Mouse (Mus musculus) heart, embryonic 16.5 days (tissue): ENCODE measurements around the gene Rabif. TPM values are rescaled to one million over a fixed set of nuclear protein-coding genes. Genes with fewer than 3 reads are reported as not detected.

Experiments
- ATAC-seq: fragments of 200-750 bp; cut with Nextera tagmentation; replicated peaks from 2 replicates; pipeline ENCODE4 v1.8.0; 2017; ENCODE audit warnings: moderate number of reproducible peaks; ENCODE audit not compliant: insufficient read depth, low FRiP score; ENCODE audit errors: extremely low read depth
- H3K27ac ChIP-seq: fragments of 300-500 bp; sonication (generic); 2 replicates; pipeline ENCODE4 v1.5.1; 2014; ENCODE audit warnings: mild to moderate bottlenecking, low read length, control low read depth, moderate library complexity
- H3K27me3 ChIP-seq: fragments of 300-500 bp; sonication (generic); 2 replicates; pipeline ENCODE4 v1.6.1; 2014; ENCODE audit warnings: low read length, mixed read lengths; ENCODE audit not compliant: control insufficient read depth, insufficient read depth
- H3K36me3 ChIP-seq: fragments of 300-500 bp; sonication (generic); 2 replicates; pipeline ENCODE4 v1.6.1; 2014; ENCODE audit not compliant: control insufficient read depth, insufficient read depth
- H3K4me1 ChIP-seq: fragments of 300-500 bp; sonication (generic); 2 replicates; pipeline ENCODE4 v1.6.1; 2014; ENCODE audit warnings: low read length, mixed read lengths; ENCODE audit not compliant: control insufficient read depth, insufficient read depth
- H3K4me2 ChIP-seq: fragments of 300-500 bp; sonication (generic); 2 replicates; pipeline ENCODE4 v1.6.1; 2014; ENCODE audit warnings: low read depth, mild to moderate bottlenecking, control low read depth, low read length
- H3K4me3 ChIP-seq: fragments of 300-500 bp; sonication (generic); 2 replicates; pipeline ENCODE4 v1.5.1; 2014; ENCODE audit warnings: mild to moderate bottlenecking, control low read depth, low read length
- H3K9ac ChIP-seq: fragments of 300-500 bp; sonication (generic); 2 replicates; pipeline ENCODE4 v1.6.1; 2014; ENCODE audit warnings: low read length, control low read depth
- H3K9me3 ChIP-seq: fragments of 300-500 bp; sonication (generic); replicated peaks from 2 replicates; pipeline ENCODE4 v1.6.1; 2016; ENCODE audit warnings: low read length; ENCODE audit not compliant: control insufficient read depth
- WGBS: fragments of 180-500 bp; shearing (Covaris S2); extraction: QIAGEN DNeasy Blood & Tissue Kit; methylation state at CpG from one replicate; pipeline ENCODE4 v1.1.7; 2014; 5-methylcytosine and 5-hydroxymethylcytosine counted together
- polyA plus RNA-seq: library from polyadenylated mRNA; unstranded; fragments of >200 nt; fragmentation: Nextera tagmentation; extraction: Ambion mirVana; gene quantifications from 2 replicates; pipeline ENCODE4 v1.2.1, GENCODE M21; 2015

Gene Rabif
- polyA plus RNA-seq, 1 experiment from 2014 or later, result 29.9 TPM

DNA sequence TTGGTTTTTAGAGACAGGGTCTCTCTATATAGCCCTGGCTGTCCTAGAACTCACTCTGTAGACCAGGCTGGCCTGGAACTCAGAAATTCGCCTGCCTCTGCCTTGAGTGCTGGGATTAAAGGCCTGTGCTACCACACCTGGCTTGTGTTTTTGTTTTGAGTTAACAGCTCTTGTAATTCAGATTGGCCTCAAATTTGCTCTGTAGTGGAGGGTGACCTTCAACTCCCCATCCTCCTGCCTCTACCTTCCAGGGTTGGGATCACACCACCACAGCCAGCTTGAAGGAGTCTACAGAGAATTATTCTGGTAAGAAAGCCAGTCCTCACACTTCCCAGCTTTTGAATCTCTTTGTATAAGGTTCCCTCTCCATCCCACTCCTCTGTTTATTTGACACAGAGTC, 6.5 kb downstream of the Rabif start:
- Histone ChIP-seq H3K4me2 (no peak overlapping the region), H3K27ac (no peak overlapping the region), H3K4me3 (no peak overlapping the region), H3K9ac (no peak overlapping the region), H3K9me3 (no peaks in the 10 kb centered on the region), H3K4me1 (no peaks in the 10 kb centered on the region), H3K36me3 (peaks cover 5% of the 10 kb centered on the region; the same call in 1 of the 2 replicates), H3K27me3 (no peaks in the 10 kb centered on the region)
- WGBS, result 100% methylated on average over 1 of the region's 1 CpGs
- ATAC-seq, result no peak

DNA sequence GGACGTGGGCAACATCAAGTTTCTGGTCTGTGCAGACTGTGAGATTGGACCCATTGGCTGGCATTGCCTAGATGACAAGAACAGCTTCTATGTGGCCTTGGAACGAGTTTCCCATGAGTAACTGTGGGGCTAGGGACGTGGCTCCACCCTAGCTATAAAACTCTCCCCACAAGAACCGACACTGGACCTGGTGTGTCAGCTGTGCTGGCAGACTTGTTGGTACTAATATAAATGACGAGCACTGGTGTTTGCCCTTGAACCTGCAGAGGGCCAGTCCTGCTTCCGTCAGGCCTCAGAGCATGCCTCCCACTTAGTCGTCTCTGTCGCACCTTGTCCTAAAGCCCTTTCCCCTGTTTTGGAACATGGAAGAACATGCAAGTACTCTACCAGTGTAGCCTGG, 11.8 kb downstream of the Rabif start:
- 88% methylated on average over 8 of the region's 8 CpGs for WGBS
- no peaks in the 10 kb centered on the region for H3K27me3 ChIP-seq
- no peak overlapping the region for H3K27ac ChIP-seq
- no peak overlapping the region for H3K4me3 ChIP-seq
- no peak overlapping the region for H3K4me2 ChIP-seq
- ATAC-seq, result no peak
- H3K9ac ChIP-seq, result no peak overlapping the region
- peaks cover 21% of the 10 kb centered on the region for H3K36me3 ChIP-seq
- H3K4me1 ChIP-seq, result no peaks in the 10 kb centered on the region
- H3K9me3 ChIP-seq, result no peaks in the 10 kb centered on the region

DNA sequence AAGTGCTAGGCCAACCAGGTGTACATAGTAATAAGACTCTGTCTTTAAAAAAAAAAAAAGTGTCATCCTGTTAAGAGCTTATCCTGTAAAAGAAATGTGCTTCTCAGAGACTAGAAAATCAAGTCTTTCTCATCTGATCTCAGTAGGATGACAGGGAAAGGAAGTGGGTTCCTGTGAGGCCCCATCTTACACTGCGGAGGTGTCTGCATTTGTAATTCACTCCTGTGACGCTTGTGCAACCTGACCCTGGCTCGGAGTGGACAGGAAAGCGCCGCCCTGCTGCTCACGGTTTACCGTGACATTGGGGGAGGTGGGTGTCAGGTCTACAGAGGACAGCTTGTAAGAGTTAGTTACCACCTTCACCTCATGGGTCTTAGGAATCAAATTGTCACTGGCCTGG, 15.6 kb downstream of the Rabif start:
- Histone ChIP-seq H3K4me1 (no peaks in the 10 kb centered on the region), H3K27ac (no peak overlapping the region), H3K36me3 (peaks cover 17% of the 10 kb centered on the region), H3K4me2 (no peak overlapping the region), H3K9ac (no peak overlapping the region), H3K4me3 (no peak overlapping the region), H3K27me3 (0 out of 2 replicates have a peak, but pooled peaks cover 2% of the 10 kb centered on the region), H3K9me3 (no peaks in the 10 kb centered on the region)
- no peak for ATAC-seq
- 50% methylated on average over 7 of the region's 7 CpGs for WGBS

DNA sequence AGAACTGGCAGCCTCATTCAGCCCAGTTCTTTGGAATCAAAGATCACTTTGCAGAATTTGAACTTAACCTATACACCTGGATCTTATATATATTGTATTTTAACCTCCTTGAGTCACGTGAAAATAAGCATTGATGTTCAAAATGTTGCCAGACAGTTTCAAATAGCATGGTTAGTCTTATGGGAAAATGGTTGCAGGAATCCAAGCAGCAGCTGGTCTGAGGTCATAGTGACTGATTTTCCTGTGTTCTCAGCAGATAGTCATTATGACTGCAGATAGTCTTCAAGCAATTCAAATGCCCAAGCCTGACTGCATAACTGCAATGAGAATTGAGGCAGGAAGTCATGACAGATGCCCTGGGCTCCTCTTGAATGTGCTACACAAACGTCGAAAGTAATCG, 17.7 kb downstream of the Rabif start:
- 0 out of 2 replicates have a peak, but pooled peaks cover 2% of the 10 kb centered on the region for H3K27me3 ChIP-seq
- peaks cover 6% of the 10 kb centered on the region for H3K36me3 ChIP-seq
- ATAC-seq, result no peak
- no peak overlapping the region for H3K27ac ChIP-seq
- peaks cover 9% of the 10 kb centered on the region for H3K4me1 ChIP-seq
- H3K4me2 ChIP-seq, result no peak overlapping the region
- WGBS, result 50% methylated on average over 4 of the region's 4 CpGs
- no peak overlapping the region for H3K4me3 ChIP-seq
- no peaks in the 10 kb centered on the region for H3K9me3 ChIP-seq
- H3K9ac ChIP-seq, result no peak overlapping the region

DNA sequence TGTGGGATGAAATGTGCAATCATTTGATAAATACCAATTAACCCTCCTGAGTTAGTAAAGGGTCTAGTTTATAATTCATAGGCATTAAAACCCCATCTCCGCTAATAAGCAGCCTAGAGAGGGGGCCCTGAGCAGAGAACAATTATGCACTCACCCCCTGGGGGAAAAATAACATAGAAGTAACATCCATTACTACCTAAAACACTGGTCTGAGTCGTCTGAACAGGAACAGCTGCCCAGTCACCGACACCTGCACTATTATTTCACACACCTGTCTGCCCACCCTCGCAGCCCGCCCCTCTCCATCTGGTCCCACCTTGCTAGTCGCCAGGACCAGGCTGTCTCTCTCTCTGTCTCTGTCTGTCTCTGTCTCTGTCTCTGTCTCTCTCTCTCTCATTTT, 18.1 kb downstream of the Rabif start:
- Histone ChIP-seq H3K36me3 (peaks cover 4% of the 10 kb centered on the region), H3K4me1 (peaks cover 9% of the 10 kb centered on the region), H3K4me2 (peak overlapping the region; percentile 74), H3K9ac (no peak overlapping the region), H3K27me3 (0 out of 2 replicates have a peak, but pooled peaks cover 2% of the 10 kb centered on the region), H3K27ac (no peak overlapping the region), H3K4me3 (no peak overlapping the region), H3K9me3 (no peaks in the 10 kb centered on the region)
- WGBS, result 64% methylated on average over 6 of the region's 6 CpGs
- ATAC-seq, result no peak

DNA sequence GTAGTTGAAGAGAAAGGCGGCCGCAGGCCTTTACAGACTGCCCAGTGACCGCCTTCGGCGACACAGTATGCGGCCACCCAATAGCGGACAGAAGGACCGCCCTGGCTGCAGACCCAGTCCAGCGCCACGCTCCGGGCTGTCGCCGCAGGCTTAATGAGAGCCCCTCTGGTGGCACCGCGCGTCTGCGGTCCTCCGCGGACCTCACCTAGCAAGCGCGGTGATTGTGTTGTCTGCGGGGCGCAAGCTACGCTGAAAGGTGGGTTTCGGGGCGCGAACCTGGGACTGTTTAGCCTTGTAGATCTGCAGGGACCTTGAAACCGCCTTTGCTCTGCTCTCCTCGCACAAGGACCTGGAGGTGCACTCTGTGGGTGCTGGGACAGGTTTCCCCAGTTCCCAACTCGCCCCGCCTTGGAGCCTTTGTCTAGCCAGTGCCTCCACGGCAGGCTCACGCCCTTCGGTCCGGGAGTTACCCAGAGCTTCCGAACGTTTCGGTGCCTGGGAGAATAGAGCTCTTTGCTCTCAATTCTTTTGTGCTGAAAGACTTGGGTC, 18.9 kb downstream of the Rabif start:
- peak overlapping the region; percentile 61 for H3K9ac ChIP-seq
- H3K27me3 ChIP-seq, result 0 out of 2 replicates have a peak, but pooled peaks cover 2% of the 10 kb centered on the region
- no peaks in the 10 kb centered on the region for H3K36me3 ChIP-seq
- H3K27ac ChIP-seq, result no peak overlapping the region
- 2% methylated on average over 38 of the region's 38 CpGs for WGBS
- peaks cover 9% of the 10 kb centered on the region for H3K4me1 ChIP-seq
- H3K4me3 ChIP-seq, result peak overlapping the region; percentile 54
- H3K4me2 ChIP-seq, result peak overlapping the region; percentile 74
- 0 out of 2 replicates have a peak, but pooled peaks have one; percentile 42 for ATAC-seq
- no peaks in the 10 kb centered on the region for H3K9me3 ChIP-seq

DNA sequence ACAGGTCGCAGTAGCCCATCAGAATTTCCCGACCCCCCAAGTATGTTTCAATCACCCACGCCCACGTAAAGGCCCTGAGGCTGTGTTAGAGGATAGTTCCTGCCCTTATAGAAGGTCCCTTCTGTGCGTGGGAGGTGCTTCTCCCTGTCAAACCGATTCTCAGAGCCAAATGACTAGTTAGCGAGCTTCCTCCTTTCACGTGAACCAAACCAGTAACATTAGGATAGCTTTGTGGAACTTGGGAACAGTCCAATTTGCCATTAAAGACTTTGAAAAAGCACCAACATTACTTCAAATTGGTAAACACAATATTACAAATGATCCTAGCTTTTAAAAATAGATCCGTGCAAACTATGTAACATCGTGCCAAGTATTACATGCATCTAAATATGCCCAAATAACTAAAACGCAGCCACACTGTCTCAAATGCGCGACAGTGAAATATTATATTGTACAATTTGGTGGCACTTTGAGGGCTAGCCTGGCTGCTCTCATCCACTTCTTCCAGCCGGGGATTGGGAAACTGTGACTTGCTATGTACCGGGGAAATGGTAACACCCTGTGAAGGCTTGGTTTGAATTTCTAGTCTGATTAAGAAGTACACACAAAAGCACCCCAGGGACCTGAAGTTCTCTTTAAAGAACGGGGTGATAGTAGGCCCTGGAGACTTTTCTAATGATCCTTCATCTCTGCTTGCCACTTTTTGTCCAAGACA, 19.6 kb downstream of the Rabif start:
- Histone ChIP-seq H3K27ac (no peak overlapping the region), H3K36me3 (no peaks in the 10 kb centered on the region), H3K27me3 (0 out of 2 replicates have a peak, but pooled peaks cover 2% of the 10 kb centered on the region), H3K4me2 (peak overlapping the region; percentile 74), H3K4me3 (peak overlapping the region; percentile 54), H3K9me3 (no peaks in the 10 kb centered on the region), H3K9ac (peak overlapping the region; percentile 61; the same call in 1 of the 2 replicates), H3K4me1 (peaks cover 9% of the 10 kb centered on the region)
- WGBS, result 45% methylated on average over 16 of the region's 16 CpGs
- no peak for ATAC-seq

DNA sequence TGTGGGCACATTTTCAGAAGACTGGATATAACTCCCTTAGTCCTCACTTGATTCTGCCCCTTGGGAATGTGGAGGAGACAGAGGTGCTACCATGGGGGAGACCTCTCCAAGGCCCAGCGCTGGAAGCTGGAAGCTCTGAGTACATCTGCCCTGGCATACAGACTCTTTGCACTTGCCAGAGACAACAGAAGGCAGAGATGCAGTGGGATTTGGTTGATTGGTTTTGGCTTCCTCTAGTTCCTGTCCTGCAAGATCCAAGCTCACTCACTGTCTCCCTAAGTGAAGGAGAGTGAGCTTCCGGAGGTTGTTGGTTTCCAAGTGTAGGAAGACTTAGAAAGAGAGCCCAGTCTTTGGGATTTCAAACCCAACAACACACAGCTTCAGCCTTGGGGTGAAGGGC, 21.4 kb downstream of the Rabif start:
- 52% methylated on average over 2 of the region's 2 CpGs for WGBS

More for the DNA sequence above, 21.4 kb downstream of the Rabif start:
- 0 out of 2 replicates have a peak, but pooled peaks cover 2% of the 10 kb centered on the region for H3K27me3 ChIP-seq
- H3K36me3 ChIP-seq, result no peaks in the 10 kb centered on the region
- ATAC-seq, result 0 out of 2 replicates have a peak, but pooled peaks have one; percentile 32
- 0 out of 2 replicates have a peak overlapping the region, but pooled peaks have one; percentile 17 for H3K4me2 ChIP-seq
- H3K9ac ChIP-seq, result no peak overlapping the region
- no peaks in the 10 kb centered on the region for H3K9me3 ChIP-seq
- no peak overlapping the region for H3K4me3 ChIP-seq
- H3K4me1 ChIP-seq, result peaks cover 9% of the 10 kb centered on the region
- H3K27ac ChIP-seq, result peak overlapping the region; percentile 71
